Mouse (Mus musculus) liver, adult 2 months (tissue): Measurements from ENCODE around the gene Fcrl1. TPM values are rescaled to one million over a fixed set of nuclear protein-coding genes. Genes with fewer than 3 reads are reported as not detected.
A peak's percentile ranks its signal among the peaks of the same experiment; 100 is the strongest.
"Not testable (repeated sequence)": the region's sequence is repeated elsewhere in the genome, so short reads cannot be mapped to it uniquely, and the experiment has no call there.

ENCODE experiments used
- DNase-seq: peaks from one replicate; pipeline ENCODE4 v3.0.0-alpha.2; 2011; ENCODE audit warnings: low read depth, low spot score; ENCODE audit errors: extremely low read depth
- H3K27ac ChIP-seq: fragments of 200-500 bp; replicated peaks from 2 replicates; pipeline ENCODE4 v1.5.1; 2012; ENCODE audit warnings: low read depth, mild to moderate bottlenecking, control low read depth, inconsistent platforms, low read length; ENCODE audit not compliant: insufficient read depth
- H3K27me3 ChIP-seq: fragments of 200-500 bp; 2 replicates; pipeline ENCODE4 v1.6.1; 2012; ENCODE audit warnings: mild to moderate bottlenecking, moderate library complexity, low read length, inconsistent platforms; ENCODE audit not compliant: control insufficient read depth, insufficient read depth
- H3K36me3 ChIP-seq: fragments of 200-500 bp; 2 replicates; pipeline ENCODE4 v1.6.1; 2012; ENCODE audit warnings: low read length, inconsistent platforms; ENCODE audit not compliant: control insufficient read depth, insufficient read depth
- H3K4me1 ChIP-seq: fragments of 200-500 bp; 2 replicates; pipeline ENCODE4 v1.6.1; 2011; ENCODE audit warnings: low read length; ENCODE audit not compliant: control insufficient read depth, insufficient read depth
- H3K4me3 ChIP-seq: fragments of 200-500 bp; 2 replicates; pipeline ENCODE4 v1.5.1; 2011; ENCODE audit warnings: low read depth, mild to moderate bottlenecking, control low read depth, low read length, moderate library complexity; ENCODE audit not compliant: insufficient read depth
- H3K79me2 ChIP-seq: fragments of 200-500 bp; 2 replicates; pipeline ENCODE4 v1.6.1; 2012; ENCODE audit warnings: inconsistent platforms, mild to moderate bottlenecking, low read length, moderate library complexity; ENCODE audit not compliant: control insufficient read depth, insufficient read depth
- H3K9ac ChIP-seq: fragments of 200-500 bp; 2 replicates; pipeline ENCODE4 v1.6.1; 2012; ENCODE audit warnings: low read depth, mild to moderate bottlenecking, control low read depth, inconsistent platforms, low read length
- CTCF ChIP-seq: fragments of 200-500 bp; IDR thresholded peaks from 2 replicates; pipeline ENCODE4 v1.5.1; 2011; ENCODE audit warnings: low read depth, low read length, control low read depth
- POLR2A ChIP-seq: fragments of 200-500 bp; IDR thresholded peaks from 2 replicates; pipeline ENCODE4 v1.6.1; 2011; ENCODE audit warnings: low read length, control low read depth; ENCODE audit not compliant: insufficient read depth; ENCODE audit errors: extremely low read depth
- WGBS: fragments of 180-500 bp; shearing (Covaris S2); methylation state at CpG from one replicate; pipeline ENCODE4 v1.1.7; 2018; 5-methylcytosine and 5-hydroxymethylcytosine counted together
- polyA plus RNA-seq: library from polyadenylated mRNA; depleted of rRNA; stranded (reverse); fragments of >200 nt; gene quantifications from 2 replicates; pipeline ENCODE4 v1.2.3, GENCODE M21; 2012; rRNA removed
- total RNA-seq: library from RNA; depleted of rRNA; stranded (reverse); fragments of >200 nt; gene quantifications from 2 replicates; pipeline ENCODE4 v1.2.3, GENCODE M21; 2014; rRNA removed

Gene Fcrl1
- 0.37 and 0.60 TPM in 2 replicates for total RNA-seq
- 0.22 and 0.44 TPM in 2 replicates for polyA plus RNA-seq

DNA sequence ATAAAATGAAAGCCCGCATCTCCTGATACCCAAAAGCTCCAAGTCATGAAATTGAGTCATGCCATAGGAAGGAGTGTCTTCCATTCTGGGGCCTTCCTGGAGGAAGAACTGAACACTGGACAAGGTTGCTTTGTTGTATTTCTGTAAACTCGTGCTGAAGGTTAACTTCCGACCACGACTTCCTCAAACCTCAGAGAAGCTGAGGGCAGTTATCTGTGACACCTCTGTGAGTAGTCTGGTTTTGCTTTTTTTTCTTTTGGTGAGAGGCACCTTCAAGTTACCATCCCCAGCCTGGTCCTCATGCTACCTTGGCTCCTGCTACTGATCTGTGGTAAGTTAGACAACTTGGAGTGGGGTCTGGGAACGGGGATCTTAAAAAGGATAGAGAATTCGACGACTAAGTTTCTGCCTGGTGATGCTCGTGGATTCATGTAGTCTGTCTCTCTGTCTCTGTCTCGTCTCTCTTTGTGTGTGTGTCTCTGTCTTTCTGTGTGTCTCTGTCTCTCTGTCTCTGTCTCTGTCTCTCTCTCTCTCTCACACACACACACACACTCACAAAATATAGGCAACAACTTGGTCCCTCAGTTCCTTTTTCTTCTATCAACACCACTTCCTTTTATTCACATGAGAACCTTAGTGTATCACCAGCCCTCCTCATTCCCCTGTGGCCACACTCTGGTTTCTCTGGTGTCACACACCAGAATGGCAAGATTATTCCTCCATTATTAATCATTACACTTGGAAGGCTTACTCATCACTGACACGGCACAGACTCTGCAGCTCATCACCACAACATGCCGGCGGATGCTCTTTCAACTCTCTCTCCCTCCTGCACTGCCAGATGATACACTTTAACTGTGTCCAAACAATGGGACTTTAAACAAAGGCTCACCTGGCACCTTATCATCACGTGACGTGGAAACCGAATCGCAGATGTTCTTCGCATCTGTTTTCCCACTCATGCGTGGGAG, at the start of gene Fcrl1:
Gene Fcrl1 (plus strand): TSS at position 193 of the 971 bp plus-strand sequence.
- Histone ChIP-seq H3K36me3 (no peaks in the 10 kb centered on the region), H3K4me3 (no peak within 1 kb of the TSS), H3K9ac (no peak within 1 kb of the TSS), H3K79me2 (no peaks in the 10 kb centered on the region), H3K27ac (no peak within 1 kb of the TSS), H3K27me3 (no peaks in the 10 kb centered on the region), H3K4me1 (no peaks in the 10 kb centered on the region)
- peak; percentile 21 for DNase-seq
- no peak for TF ChIP-seq POLR2A
- no peak for TF ChIP-seq CTCF
- 68% methylated on average over 18 of the region's 18 CpGs for WGBS

DNA sequence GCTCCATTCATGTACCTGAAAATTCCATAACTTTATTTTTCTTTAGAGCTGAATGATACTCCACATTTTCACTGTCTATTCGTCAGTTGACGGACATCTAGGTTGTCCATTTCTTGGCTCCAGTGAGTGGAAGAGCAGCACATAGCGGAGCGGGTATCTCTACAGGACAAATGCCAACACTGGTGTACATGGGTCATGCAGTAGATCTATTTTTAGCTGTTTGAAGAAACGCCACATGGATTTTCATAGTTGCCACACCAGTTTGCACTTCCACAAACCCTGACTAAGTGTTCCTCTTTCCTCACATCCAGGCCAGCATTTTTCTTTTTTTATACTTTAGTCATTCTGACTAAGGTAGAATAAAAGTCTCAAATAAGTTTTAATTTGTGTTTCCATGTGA, 38.3 kb upstream of the Fcrl1 start:
- Histone ChIP-seq H3K4me1 (no peaks in the 10 kb centered on the region), H3K27me3 (no peaks in the 10 kb centered on the region), H3K36me3 (no peaks in the 10 kb centered on the region), H3K79me2 (no peaks in the 10 kb centered on the region), H3K27ac (no peak overlapping the region), H3K4me3 (no peak overlapping the region), H3K9ac (no peak overlapping the region)
- 74% methylated on average over 5 of the region's 5 CpGs for WGBS
- DNase-seq = peak; percentile 34
- TF ChIP-seq POLR2A = no peak
- no peak for TF ChIP-seq CTCF

DNA sequence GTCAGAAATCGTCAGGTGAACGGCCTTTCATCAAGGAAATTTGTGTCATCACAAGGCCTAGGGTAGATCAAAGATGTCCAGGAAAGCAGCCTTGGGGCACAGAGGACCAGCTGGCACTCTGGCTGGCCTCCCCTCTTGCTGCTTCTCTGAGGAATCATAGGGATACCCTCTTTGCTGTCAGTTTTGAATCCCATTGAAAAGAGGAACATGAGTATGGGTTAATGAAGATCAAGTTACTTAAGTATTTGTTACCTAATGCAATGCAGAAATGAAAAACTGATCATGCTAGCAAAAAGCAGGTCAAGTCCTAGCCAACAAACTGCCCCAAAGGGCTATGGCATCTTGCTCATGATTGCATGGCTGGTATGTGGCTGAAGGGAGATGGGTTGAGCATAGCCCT, 25.2 kb upstream of the Fcrl1 start:
- WGBS = 79% methylated on average over 2 of the region's 2 CpGs
- not testable (repeated sequence) for H3K79me2 ChIP-seq, H3K4me3 ChIP-seq, H3K36me3 ChIP-seq, H3K9ac ChIP-seq, DNase-seq, H3K4me1 ChIP-seq, H3K27me3 ChIP-seq
- peak overlapping the region; percentile 18; the same call in 1 of the 2 replicates for H3K27ac ChIP-seq

DNA sequence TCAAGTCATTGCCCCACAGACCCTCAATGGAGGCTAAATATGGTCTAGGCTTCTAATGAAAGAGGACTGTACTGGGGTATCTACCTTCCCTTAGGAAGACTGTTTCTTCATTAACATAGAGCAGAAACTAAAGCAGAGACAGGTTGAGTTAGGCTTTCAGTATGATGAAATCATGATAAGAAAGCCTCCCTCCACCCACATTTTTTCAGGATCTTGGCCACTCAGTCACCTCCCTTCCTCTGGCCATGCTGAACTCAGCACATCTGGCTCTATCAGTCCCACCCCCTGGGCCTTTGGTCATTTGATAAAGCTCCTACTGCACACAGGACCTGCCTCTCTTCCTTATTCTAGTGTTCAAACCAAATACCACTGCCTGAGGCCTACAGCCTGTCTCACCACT, 18.6 kb upstream of the Fcrl1 start, which contains the start of gene Cd5l:
Gene Cd5l (plus strand): TSS at position 301 of the 400 bp plus-strand sequence.
- no peaks in the 10 kb centered on the region for H3K4me1 ChIP-seq
- DNase-seq = peak; percentile 32
- H3K36me3 ChIP-seq = no peaks in the 10 kb centered on the region
- H3K4me3 ChIP-seq = peak within 1 kb of the TSS; percentile 20
- TF ChIP-seq CTCF = no peak
- no peak for TF ChIP-seq POLR2A
- no peak within 1 kb of the TSS for H3K9ac ChIP-seq
- no peaks in the 10 kb centered on the region for H3K79me2 ChIP-seq
- no peak within 1 kb of the TSS for H3K27ac ChIP-seq
- H3K27me3 ChIP-seq = no peaks in the 10 kb centered on the region

DNA sequence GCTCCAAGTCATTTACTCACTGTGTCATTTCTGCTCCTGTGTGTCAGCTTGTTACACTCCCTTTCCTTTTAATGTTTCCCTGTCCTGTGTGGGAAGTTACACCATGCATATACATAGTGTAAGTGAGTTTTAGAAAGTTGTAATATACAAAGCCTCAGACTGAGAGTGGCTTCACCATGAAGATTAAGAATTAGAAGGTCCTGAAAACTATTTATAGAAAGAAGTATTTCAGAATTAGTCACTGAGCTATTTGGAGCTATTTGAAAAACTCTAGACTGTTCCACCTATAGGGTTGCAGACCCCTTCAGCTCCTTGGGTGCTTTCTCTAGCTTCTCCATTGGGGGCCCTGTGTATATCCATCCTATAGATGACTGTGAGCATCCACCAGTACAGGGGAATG, 17.0 kb upstream of the Fcrl1 start:
- Histone ChIP-seq H3K36me3 (no peaks in the 10 kb centered on the region), H3K4me3 (peak overlapping the region; percentile 20; the same call in 1 of the 2 replicates), H3K27ac (no peak overlapping the region), H3K27me3 (no peaks in the 10 kb centered on the region), H3K79me2 (no peaks in the 10 kb centered on the region), H3K4me1 (no peaks in the 10 kb centered on the region), H3K9ac (no peak overlapping the region)
- DNase-seq = no peak
- TF ChIP-seq CTCF = no peak
- no peak for TF ChIP-seq POLR2A

DNA sequence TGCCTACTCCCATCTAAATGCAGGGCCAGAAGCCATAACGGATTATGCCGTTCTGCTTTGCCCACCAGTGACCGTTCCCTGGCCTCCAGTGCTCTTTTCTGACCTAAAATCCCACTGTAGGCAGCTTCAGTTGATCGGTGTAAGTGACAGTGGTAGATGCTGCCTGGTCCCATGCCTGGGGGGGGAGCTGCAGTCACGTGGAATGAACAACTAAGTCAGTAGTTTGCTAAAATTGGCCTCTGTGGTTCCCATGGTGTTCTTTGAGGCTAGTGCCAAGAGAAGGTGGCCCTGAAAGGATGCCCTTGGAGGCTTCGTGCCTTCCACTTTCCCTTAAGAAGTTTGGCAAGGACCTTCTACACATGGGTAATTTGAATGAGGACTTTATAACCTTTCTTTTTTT, 15.7 kb upstream of the Fcrl1 start:
- H3K27me3 ChIP-seq = no peaks in the 10 kb centered on the region
- no peak for TF ChIP-seq POLR2A
- TF ChIP-seq CTCF = no peak
- DNase-seq = no peak
- H3K27ac ChIP-seq = no peak overlapping the region
- H3K79me2 ChIP-seq = no peaks in the 10 kb centered on the region
- H3K9ac ChIP-seq = 0 out of 2 replicates have a peak overlapping the region, but pooled peaks have one; percentile 17
- H3K36me3 ChIP-seq = no peaks in the 10 kb centered on the region
- peak overlapping the region; percentile 1; the same call in 1 of the 2 replicates for H3K4me3 ChIP-seq
- WGBS = 76% methylated on average over 6 of the region's 6 CpGs
- H3K4me1 ChIP-seq = no peaks in the 10 kb centered on the region
